Mouse (Mus musculus) cerebellum, postnatal 36 days (tissue): ENCODE results near the gene Smad1.
A peak's percentile ranks its signal among the peaks of the same experiment; 100 is the strongest.

Experiments used
- DNase-seq, 2 experiments: peaks; one replicate each; pipeline ENCODE4 v3.0.0; 2021 to 2022; ENCODE audit warnings: mixed read lengths in 2 of 2

The Smad1 gene

GRCm38 (mm10) chr8:79382857-79383262 lies 16.5 kb downstream of the Smad1 start:
- no peak for DNase-seq

GRCm38 (mm10) chr8:79381771-79382170 lies 17.5 kb downstream of the Smad1 start:
- no peak for DNase-seq

GRCm38 (mm10) chr8:79380386-79380785 lies 18.9 kb downstream of the Smad1 start:
- DNase-seq: no peak

GRCm38 (mm10) chr8:79379971-79380370 lies 19.3 kb downstream of the Smad1 start:
- DNase-seq: no peak

GRCm38 (mm10) chr8:79376648-79377047 lies 22.7 kb downstream of the Smad1 start:
- no peak for DNase-seq

- no peak for DNase-seq
Measured at GRCm38 (mm10) chr8:79375775-79376123, 23.6 kb downstream of the Smad1 start.

- DNase-seq: no peak
Measured at GRCm38 (mm10) chr8:79375074-79375774, 24.1 kb downstream of the Smad1 start.

GRCm38 (mm10) chr8:79374410-79374809 lies 24.9 kb downstream of the Smad1 start:
- DNase-seq: peak; percentile 22 to 39

GRCm38 (mm10) chr8:79373563-79373962 lies 25.8 kb downstream of the Smad1 start:
- DNase-seq: peak; percentile 30 to 40

- no peak for DNase-seq
Measured at GRCm38 (mm10) chr8:79372960-79373359, 26.4 kb downstream of the Smad1 start.

GRCm38 (mm10) chr8:79372521-79372920 lies 26.8 kb downstream of the Smad1 start:
- DNase-seq: no peak

- DNase-seq: peak; percentile 25 to 36
Measured at GRCm38 (mm10) chr8:79372084-79372483, 27.2 kb downstream of the Smad1 start.

GRCm38 (mm10) chr8:79370646-79371290 lies 28.6 kb downstream of the Smad1 start:
- no peak for DNase-seq

- no peak for DNase-seq
Measured at GRCm38 (mm10) chr8:79369163-79369562, 30.2 kb downstream of the Smad1 start.

GRCm38 (mm10) chr8:79367959-79368358 lies 31.4 kb downstream of the Smad1 start:
- no peak for DNase-seq

GRCm38 (mm10) chr8:79367350-79367749 lies 32.0 kb downstream of the Smad1 start:
- no peak for DNase-seq

- DNase-seq: no peak
Measured at GRCm38 (mm10) chr8:79366227-79366626, 33.1 kb downstream of the Smad1 start.

- peak; percentile 43 to 50 for DNase-seq
Measured at GRCm38 (mm10) chr8:79365707-79366106, 33.6 kb downstream of the Smad1 start.

GRCm38 (mm10) chr8:79364806-79365205 lies 34.5 kb downstream of the Smad1 start:
- peak in 1 of 2 experiments; percentile 29 for DNase-seq

GRCm38 (mm10) chr8:79362430-79362829 lies 36.9 kb downstream of the Smad1 start:
- no peak for DNase-seq

GRCm38 (mm10) chr8:79360774-79361527 lies 38.4 kb downstream of the Smad1 start:
- DNase-seq: no peak

- DNase-seq: peak in 1 of 2 experiments; percentile 31
Measured at GRCm38 (mm10) chr8:79360302-79360701, 39.0 kb downstream of the Smad1 start.

GRCm38 (mm10) chr8:79355721-79356434 lies 43.4 kb downstream of the Smad1 start:
- DNase-seq: no peak
